Mouse (Mus musculus) right cerebral cortex, postnatal 4 days (tissue): ENCODE measurements around the gene Clic5.

Experiments used
- DNase-seq: peaks from one replicate; pipeline ENCODE4 v3.0.0-alpha.2; 2022

The Clic5 gene

GRCm38 (mm10) chr17:44271426-44271825, 83.0 kb downstream of the Clic5 start:
- no peak for DNase-seq

GRCm38 (mm10) chr17:44274804-44275203, 86.4 kb downstream of the Clic5 start:
- no peak for DNase-seq

- DNase-seq: no peak
Measured at GRCm38 (mm10) chr17:44288320-44288719, 99.9 kb downstream of the Clic5 start.

- no peak for DNase-seq
Measured at GRCm38 (mm10) chr17:44297221-44297620, 108.8 kb downstream of the Clic5 start.

GRCm38 (mm10) chr17:44300236-44300635, 111.9 kb downstream of the Clic5 start:
- DNase-seq: no peak

- DNase-seq: no peak
Measured at GRCm38 (mm10) chr17:44300723-44301122, 112.3 kb downstream of the Clic5 start.

- DNase-seq: no peak
Measured at GRCm38 (mm10) chr17:44301224-44301811, 112.9 kb downstream of the Clic5 start.

- no peak for DNase-seq
Measured at GRCm38 (mm10) chr17:44304076-44304475, 115.7 kb downstream of the Clic5 start.

- no peak for DNase-seq
Measured at GRCm38 (mm10) chr17:44309914-44310622, 121.7 kb downstream of the Clic5 start.

- DNase-seq: no peak
Measured at GRCm38 (mm10) chr17:44325314-44325713, 136.9 kb downstream of the Clic5 start.

GRCm38 (mm10) chr17:44327279-44328146, 139.1 kb downstream of the Clic5 start:
- DNase-seq: no peak

GRCm38 (mm10) chr17:44328147-44328482, 139.7 kb downstream of the Clic5 start:
- DNase-seq: no peak
